Mouse (Mus musculus) MEL-GATA-1-ER (cell line): ENCODE results near the gene Tmc8.

ENCODE experiments used
- DNase-seq: peaks from one replicate; pipeline ENCODE4 v3.0.0-alpha.2; 2012; ENCODE audit warnings: low read depth; ENCODE audit errors: extremely low read depth

Gene Tmc8

DNA sequence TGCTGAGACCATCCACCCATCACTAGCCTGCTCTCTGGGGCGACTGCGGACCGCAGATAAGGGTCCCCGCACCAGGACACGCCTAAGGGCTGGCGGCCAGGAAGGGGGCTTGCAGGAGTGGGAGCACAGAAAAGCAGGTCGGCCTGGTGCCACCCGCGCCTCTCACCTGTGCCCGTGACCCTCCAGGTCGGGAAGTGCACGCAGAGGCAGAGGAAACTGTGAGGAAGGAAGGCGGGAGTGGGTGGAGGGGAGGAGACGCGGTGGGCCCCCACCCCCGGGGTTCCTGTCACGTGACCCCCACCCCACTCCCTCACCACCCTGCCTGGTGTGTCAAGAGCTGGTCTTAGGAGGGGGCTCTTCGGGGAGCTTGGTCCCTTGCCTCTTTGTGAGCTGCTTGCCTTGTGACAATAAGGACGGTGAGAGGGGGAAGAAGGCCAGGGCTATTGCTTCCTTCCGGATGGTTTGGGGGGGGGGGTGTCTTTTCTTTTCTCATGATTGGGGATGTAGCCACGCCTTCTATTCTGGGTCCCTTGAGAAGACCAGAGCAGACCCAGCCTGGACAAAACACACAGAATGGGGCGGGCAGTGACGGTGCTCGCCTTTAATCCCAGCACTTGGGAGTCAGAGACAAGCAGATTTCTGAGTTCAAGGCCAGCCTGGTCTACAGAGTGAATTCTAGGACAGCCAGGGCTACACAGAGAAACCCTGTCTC is at the start of gene Tmc8, which contains the start of gene Tmc6:
TSS of gene Tmc8 (plus strand) at position 84 of the 712 bp plus-strand sequence.
TSS of gene Tmc6 (minus strand) at position 206 of the 712 bp plus-strand sequence.
- no peak for DNase-seq

- DNase-seq = no peak
These were observed 45.7 kb upstream of the Tmc8 start for GRCm38 (mm10) chr11:117736037-117736689.

GRCm38 (mm10) chr11:117738123-117738522 is 43.8 kb upstream of the Tmc8 start:
- DNase-seq = no peak

GRCm38 (mm10) chr11:117741128-117741527 is 40.7 kb upstream of the Tmc8 start:
- DNase-seq = no peak

DNA sequence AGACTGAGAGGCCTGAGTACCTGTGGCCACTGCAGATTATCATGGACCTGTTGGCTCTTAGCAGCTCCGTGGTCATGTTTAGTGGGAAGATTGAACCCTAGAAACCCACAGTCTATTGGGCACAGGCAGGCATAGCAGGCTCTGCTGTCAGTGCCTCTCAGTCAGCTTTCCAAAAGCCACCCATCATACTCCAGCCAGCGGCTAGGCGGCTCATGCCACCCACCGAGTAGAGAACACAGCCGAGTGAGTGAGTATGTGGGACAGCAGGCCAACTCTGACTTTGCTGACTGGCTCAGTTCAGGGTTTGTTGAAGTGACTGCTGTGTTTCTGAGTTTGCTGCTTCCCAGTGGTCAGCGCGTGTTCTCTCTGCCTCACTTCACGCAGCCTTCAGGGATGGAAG is 39.6 kb upstream of the Tmc8 start:
- no peak for DNase-seq

- no peak for DNase-seq
These were observed 39.2 kb upstream of the Tmc8 start for GRCm38 (mm10) chr11:117742715-117743114.

- DNase-seq = no peak
These were observed 38.3 kb upstream of the Tmc8 start for GRCm38 (mm10) chr11:117743454-117744030.

GRCm38 (mm10) chr11:117748628-117749027 is 33.2 kb upstream of the Tmc8 start:
- DNase-seq = no peak

DNA sequence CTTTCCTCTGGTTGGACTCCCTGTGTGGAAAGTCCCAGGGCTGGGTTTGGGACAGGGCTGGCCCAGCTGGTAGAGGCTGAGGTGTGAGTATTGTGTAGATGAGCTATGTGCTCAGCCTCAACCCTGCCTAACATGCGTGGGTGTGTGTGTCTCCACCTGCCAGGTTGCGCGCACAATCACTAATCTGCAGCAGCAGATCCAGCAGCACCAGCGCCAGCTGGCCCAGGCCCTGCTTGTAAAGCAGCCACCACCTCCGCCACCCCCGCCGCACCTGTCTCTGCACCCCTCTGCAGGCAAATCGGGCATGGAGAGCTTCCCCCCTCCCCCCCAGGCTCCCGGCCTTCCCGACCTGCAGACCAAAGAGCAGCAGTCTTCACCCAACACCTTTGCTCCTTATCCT is 32.5 kb upstream of the Tmc8 start:
- no peak for DNase-seq

DNA sequence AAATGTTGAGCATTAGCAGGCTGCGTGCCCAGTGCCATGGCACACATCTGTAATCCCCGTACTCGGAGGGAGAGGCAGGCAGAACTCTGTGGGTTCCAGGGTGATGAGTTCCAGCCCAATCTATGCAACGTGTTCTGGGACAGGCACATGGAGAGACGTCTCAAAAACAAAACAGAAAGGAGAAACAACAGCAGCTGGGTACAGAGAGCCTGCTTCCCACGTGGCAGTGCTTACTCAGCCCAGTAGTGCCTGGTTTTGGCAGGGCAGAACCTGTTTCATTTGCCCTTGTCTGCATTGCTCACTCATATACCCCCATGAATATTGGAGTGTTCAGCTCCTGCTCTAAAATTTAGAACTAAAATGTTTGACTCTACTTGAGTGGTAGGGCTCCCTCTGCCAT is 30.3 kb upstream of the Tmc8 start:
- DNase-seq = no peak

- DNase-seq = no peak
These were observed 26.0 kb upstream of the Tmc8 start for GRCm38 (mm10) chr11:117755891-117756290.

GRCm38 (mm10) chr11:117759267-117759666 is 22.6 kb upstream of the Tmc8 start:
- no peak for DNase-seq

DNA sequence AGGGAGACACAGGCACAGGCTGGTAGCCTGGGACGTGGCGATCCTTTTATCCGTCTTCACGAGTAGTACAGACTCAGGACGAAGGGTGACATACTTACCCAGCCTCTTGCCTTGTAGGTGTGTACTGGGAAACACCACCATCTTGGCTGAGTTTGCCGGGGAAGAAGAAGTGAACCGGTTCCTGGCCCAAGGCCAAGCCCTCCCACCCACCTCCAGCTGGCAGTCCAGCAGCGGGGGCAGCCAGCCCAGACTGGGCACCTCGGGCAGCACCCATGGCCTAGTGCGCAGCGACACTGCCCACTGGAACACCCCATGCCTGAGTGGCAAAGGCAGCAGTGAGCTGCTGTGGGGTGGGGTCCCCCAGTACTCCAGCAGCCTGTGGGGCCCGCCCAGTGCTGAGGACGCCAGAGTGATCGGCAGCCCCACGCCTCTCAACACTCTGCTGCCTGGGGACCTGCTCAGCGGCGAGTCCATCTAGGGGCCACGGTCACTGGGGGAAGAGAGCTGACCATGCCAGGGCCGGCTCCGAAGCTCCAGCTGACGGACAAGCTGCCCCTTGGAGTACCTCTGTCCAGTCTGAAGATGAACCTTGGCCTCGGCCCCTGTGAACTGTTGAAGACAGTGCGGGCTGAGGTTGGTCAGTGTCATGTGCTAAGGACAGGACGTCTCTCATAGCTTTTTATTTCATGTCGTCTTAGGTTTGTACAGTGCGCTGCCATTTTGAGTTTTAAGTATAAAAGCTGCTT is 21.3 kb upstream of the Tmc8 start:
- no peak for DNase-seq

- DNase-seq = no peak
These were observed 20.1 kb upstream of the Tmc8 start for GRCm38 (mm10) chr11:117761801-117762200.

DNA sequence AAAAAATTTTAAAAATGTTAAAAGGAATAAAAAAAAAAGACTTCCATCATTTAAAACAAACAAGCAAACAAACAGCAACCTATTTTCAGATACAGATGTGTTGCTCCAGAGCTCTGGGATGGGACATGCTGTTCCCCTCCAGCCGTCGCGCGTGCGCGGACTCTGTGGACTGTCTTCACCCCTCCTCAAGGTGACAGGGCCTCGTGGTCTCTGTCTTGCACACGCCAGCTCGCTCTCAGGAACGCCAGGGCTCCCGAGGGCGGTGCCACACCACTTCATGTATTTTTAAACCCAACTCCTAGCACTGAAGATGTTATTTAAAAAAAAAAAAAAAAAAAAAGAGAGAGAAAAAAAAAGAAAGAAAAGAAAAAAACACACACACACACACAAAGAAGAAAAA is 19.6 kb upstream of the Tmc8 start:
- DNase-seq = no peak

- no peak for DNase-seq
These were observed 17.6 kb upstream of the Tmc8 start for GRCm38 (mm10) chr11:117764319-117764718.

GRCm38 (mm10) chr11:117765361-117765760 is 16.5 kb upstream of the Tmc8 start:
- DNase-seq = no peak

DNA sequence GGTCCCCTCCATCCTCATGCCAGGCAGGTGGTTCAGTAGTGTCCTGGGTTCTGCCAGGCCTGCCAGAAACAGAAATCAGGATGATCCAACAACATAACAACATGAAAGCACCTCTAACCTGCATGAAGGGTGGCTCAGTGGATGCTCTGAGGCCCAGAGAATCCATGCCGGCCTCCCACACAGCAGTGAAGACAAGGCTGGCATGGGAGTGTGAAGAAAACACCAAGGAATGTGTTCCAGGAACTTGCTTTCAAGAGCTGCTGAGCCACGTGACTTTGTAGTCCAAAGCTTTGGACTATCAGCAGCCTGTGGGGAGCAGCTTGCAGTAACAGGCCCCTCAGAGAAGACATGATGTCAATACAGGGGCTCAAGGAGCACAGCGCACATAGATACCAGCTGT is 15.6 kb upstream of the Tmc8 start:
- no peak for DNase-seq

- no peak for DNase-seq
These were observed 12.9 kb upstream of the Tmc8 start for GRCm38 (mm10) chr11:117768725-117769682.

GRCm38 (mm10) chr11:117769683-117770047 is 12.2 kb upstream of the Tmc8 start:
- no peak for DNase-seq

DNA sequence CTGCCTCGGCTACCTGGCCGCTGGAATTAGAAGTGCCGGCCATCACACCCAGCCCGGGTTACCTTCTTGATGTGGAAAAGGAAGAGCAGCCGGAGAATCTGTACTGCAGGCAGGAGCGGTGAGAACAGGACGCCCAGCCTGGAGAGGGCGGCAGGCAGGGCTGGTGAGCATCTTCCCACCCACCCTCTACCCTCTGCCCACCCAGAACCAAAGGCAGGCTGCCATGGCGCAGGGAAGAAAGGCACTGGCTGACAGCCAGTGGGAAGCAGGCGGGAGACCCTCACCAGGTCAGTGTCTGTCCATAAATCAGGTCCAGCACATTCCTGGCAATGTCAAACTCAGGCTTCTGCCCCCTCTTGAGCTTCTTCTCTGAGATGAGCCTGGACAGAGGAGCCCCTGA is 11.5 kb upstream of the Tmc8 start:
- no peak for DNase-seq
